Mouse (Mus musculus) spleen, adult 2 months (tissue): ENCODE results near the gene Zfp804b. TPM values are rescaled to one million over a fixed set of nuclear protein-coding genes. Genes with fewer than 3 reads are reported as not detected.
"Not testable (repeated sequence)": the region's sequence is repeated elsewhere in the genome, so short reads cannot be mapped to it uniquely, and the experiment has no call there.

Source experiments
- DNase-seq, 2 experiments: peaks; one replicate each; pipeline versions ENCODE4 v3.0.0 to v3.0.0-alpha.2; 2012 to 2021; ENCODE audit warnings: low spot score in 2 of 2, low read depth in 1 of 2
- H3K27ac ChIP-seq: fragments of 200-500 bp; 2 replicates; pipeline ENCODE4 v1.5.1; 2012; ENCODE audit warnings: low read length, inconsistent platforms; ENCODE audit not compliant: insufficient read depth
- H3K27me3 ChIP-seq: fragments of 200-500 bp; 2 replicates; pipeline ENCODE4 v1.6.1; 2012; ENCODE audit warnings: mild to moderate bottlenecking, moderate library complexity, low read length, inconsistent platforms; ENCODE audit not compliant: control insufficient read depth, insufficient read depth
- H3K36me3 ChIP-seq: fragments of 200-500 bp; 2 replicates; pipeline ENCODE4 v1.6.1; 2012; ENCODE audit warnings: mild to moderate bottlenecking, low read length, inconsistent platforms; ENCODE audit not compliant: control insufficient read depth, insufficient read depth
- H3K4me1 ChIP-seq: fragments of 200-500 bp; 2 replicates; pipeline ENCODE4 v1.6.1; 2011; ENCODE audit warnings: inconsistent platforms; ENCODE audit not compliant: control insufficient read depth, insufficient read depth, insufficient read length
- H3K4me3 ChIP-seq: fragments of 200-500 bp; 2 replicates; pipeline ENCODE4 v1.5.1; 2011; ENCODE audit warnings: mild to moderate bottlenecking, inconsistent platforms; ENCODE audit not compliant: insufficient read depth, insufficient read length; ENCODE audit errors: extremely low read depth
- CTCF ChIP-seq: fragments of 200-500 bp; IDR thresholded peaks from 2 replicates; pipeline ENCODE4 v1.5.1; 2011; ENCODE audit warnings: mild to moderate bottlenecking, inconsistent platforms; ENCODE audit not compliant: insufficient read depth, insufficient read length, insufficient replicate concordance; ENCODE audit errors: extremely low read depth
- POLR2A ChIP-seq: fragments of 200-500 bp; IDR thresholded peaks from 2 replicates; pipeline ENCODE4 v1.6.1; 2011; ENCODE audit warnings: low read depth, low read length, inconsistent platforms
- WGBS: fragments of 180-500 bp; shearing (Covaris S2); methylation state at CpG from one replicate; pipeline ENCODE4 v1.1.7; 2018; 5-methylcytosine and 5-hydroxymethylcytosine counted together
- polyA plus RNA-seq: library from polyadenylated mRNA; depleted of rRNA; stranded (reverse); fragments of >200 nt; gene quantifications from 2 replicates; pipeline ENCODE4 v1.2.3, GENCODE M21; 2012; rRNA removed

The Zfp804b gene
- not detected in 2 replicates for polyA plus RNA-seq

DNA sequence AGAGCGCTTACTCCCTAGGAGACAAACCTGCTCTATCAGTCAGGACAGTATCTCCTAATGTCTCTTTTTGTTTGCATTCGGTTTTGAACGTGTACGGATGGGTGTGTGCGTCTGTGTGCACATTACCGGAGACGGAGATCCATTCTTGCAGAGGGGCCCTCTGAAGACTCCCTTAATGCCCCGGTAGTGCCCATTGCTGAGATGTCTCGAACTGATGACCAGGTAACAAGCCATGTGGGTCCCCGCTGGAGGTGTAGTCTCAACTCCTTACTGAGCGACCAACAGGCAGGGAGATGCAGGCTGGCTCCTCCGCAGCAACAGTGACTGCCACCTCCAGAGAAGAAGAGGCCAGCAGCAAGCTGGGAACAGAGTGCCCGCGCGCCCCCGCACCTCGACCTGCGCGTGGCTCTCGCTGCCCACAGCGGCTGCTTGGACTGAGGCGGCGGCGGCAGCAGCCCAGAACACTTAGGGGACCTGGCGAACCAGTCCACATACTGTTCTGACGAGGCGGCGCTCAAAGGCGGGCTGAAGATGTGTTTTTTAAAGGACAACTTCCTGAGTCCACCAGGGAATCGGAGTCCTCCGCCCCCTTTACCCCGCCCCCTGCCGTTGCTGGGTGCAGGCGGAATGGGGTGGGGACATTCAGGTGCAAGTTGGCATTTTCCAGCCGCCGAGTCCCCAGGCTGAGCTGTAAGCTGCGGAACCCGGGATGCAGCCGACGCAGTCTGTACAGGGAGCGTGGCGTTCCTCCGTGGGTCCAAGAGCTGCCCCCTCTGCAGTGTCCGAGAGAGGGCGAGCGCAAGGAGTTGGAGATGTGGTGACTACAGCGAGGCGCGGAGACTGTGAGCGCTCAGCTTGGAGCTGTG lies at the start of gene Zfp804b:
Zfp804b (minus strand) TSS at position 612 of the 866 bp plus-strand sequence.
- TF ChIP-seq POLR2A = no peak
- no peak for TF ChIP-seq CTCF
- no peak within 1 kb of the TSS for H3K27ac ChIP-seq
- 3% methylated on average over 50 of the region's 50 CpGs for WGBS
- DNase-seq = no peak
- H3K27me3 ChIP-seq = no peaks in the 10 kb centered on the region
- no peak within 1 kb of the TSS for H3K4me3 ChIP-seq
- H3K4me1 ChIP-seq = no peaks in the 10 kb centered on the region
- H3K36me3 ChIP-seq = no peaks in the 10 kb centered on the region

DNA sequence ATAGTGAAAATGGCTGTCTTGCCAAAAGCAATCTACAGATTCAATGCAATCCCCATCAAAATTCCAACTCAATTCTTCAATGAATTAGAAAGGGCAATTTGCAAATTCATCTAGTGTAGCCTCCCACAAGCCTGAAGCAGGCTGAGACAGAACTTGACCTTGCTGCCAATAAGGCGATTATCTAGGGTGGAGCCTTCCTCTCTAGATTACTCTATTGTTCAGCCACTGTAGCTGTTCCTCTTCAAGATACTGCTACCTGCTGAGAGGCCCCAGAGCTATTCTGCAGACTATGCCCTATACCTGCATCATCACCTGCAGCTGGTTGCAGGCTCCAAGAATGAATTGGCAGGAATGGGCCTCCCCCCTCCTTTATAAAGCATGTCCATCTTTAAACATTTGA lies 20.1 kb upstream of the Zfp804b start:
- not testable (repeated sequence) for H3K4me3 ChIP-seq, DNase-seq, H3K27me3 ChIP-seq, H3K4me1 ChIP-seq, H3K27ac ChIP-seq, H3K36me3 ChIP-seq
- 79% methylated on average over 1 of the region's 1 CpGs for WGBS

DNA sequence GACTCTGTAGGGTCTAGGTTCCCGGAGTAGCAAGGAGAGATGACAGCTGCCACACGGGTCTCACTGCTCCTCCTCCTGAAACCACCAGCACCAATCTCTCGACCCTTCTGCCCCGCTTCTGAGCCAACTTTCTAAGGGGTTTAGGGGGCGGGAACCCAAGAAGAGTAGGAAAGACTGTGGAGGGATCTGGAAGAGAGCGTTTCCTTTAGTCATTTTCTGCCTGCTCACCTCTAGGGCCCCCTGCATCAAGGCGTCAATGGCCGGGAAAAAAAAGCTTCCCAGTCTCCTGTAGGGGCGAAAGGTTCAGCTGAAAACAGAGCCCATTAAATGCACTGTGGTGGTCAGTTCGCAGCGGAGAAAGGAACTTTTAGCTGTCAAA lies 444 bp upstream of the Zfp804b start:
- H3K4me3 ChIP-seq = no peak overlapping the region
- no peaks in the 10 kb centered on the region for H3K27me3 ChIP-seq
- TF ChIP-seq POLR2A (no peak), CTCF (no peak)
- DNase-seq = no peak
- WGBS = 4% methylated on average over 11 of the region's 11 CpGs
- no peaks in the 10 kb centered on the region for H3K36me3 ChIP-seq
- H3K4me1 ChIP-seq = no peaks in the 10 kb centered on the region
- H3K27ac ChIP-seq = no peak overlapping the region

DNA sequence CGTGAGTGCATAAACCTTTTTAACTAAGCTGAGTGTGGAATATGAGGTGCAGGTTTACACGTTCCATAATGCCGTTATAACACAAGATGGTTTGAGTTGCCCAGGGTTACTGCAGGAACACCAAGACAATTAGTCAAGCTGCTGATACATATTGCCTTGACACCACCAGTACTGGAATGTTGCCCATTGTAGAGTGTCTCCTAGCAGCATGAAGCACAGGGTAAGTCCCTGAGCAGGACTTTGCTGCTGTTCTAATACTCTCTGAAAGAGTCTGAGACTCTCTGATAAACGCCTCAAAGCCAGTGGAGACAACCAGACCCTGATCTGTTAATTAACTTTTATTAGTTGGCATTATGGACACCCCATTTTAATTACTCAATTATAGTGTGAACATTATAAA lies 19.0 kb downstream of the Zfp804b start:
- no peak overlapping the region for H3K4me3 ChIP-seq
- 82% methylated on average over 4 of the region's 4 CpGs for WGBS
- H3K4me1 ChIP-seq = no peaks in the 10 kb centered on the region
- H3K36me3 ChIP-seq = no peaks in the 10 kb centered on the region
- H3K27me3 ChIP-seq = no peaks in the 10 kb centered on the region
- no peak for DNase-seq
- TF ChIP-seq POLR2A (no peak), CTCF (no peak)
- no peak overlapping the region for H3K27ac ChIP-seq

DNA sequence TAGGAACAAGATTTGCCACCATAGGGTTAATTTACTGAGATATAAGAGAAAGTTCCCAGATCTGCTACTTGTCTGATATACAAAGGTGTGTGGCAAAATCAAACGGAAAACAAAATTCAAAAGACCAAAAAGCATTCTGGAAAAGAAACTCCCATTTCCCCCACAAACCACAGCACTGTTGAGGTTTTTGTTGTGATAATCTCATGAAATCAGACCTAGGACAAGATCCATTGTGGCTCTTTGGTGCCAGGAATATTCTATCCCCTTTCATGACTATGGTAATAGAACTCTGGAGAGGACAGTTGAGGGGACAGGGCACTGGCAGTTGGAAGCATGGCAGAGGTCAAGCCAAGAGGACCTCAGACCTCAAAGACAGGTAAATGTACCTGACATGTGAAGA lies 40.7 kb downstream of the Zfp804b start, which contains the start of gene Tex47:
Tex47 (plus strand) TSS at position 301 of the 400 bp plus-strand sequence.
- no peak within 1 kb of the TSS for H3K27ac ChIP-seq
- 93% methylated on average over 1 of the region's 1 CpGs for WGBS
- H3K4me3 ChIP-seq = no peak within 1 kb of the TSS
- no peak for DNase-seq
- no peaks in the 10 kb centered on the region for H3K36me3 ChIP-seq
- TF ChIP-seq POLR2A = no peak
- no peak for TF ChIP-seq CTCF
- H3K4me1 ChIP-seq = no peaks in the 10 kb centered on the region
- no peaks in the 10 kb centered on the region for H3K27me3 ChIP-seq

DNA sequence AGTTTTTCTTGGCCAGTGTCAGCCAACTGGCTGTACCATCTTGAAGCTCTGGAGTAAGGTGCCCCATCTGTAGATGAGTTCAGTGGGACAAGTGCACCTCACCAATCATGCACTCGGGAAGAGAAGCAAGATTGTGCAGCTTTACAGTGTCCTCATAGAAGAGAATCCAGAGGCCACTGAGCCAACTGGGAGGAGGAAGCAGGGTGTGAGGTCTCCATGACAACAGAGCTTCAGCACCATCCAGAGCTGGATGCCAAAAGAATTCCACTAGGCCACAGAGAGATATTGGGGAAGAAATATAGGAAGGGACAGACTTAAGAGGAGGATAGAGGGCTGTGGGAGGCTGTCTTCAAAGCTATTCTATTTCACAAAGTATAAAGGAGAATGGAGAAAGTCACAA lies 41.6 kb downstream of the Zfp804b start:
- Histone ChIP-seq H3K36me3 (no peaks in the 10 kb centered on the region), H3K4me1 (no peaks in the 10 kb centered on the region), H3K4me3 (no peak overlapping the region), H3K27ac (no peak overlapping the region), H3K27me3 (no peaks in the 10 kb centered on the region)
- DNase-seq = no peak
- 76% methylated on average over 1 of the region's 1 CpGs for WGBS
- TF ChIP-seq POLR2A (no peak), CTCF (no peak)

DNA sequence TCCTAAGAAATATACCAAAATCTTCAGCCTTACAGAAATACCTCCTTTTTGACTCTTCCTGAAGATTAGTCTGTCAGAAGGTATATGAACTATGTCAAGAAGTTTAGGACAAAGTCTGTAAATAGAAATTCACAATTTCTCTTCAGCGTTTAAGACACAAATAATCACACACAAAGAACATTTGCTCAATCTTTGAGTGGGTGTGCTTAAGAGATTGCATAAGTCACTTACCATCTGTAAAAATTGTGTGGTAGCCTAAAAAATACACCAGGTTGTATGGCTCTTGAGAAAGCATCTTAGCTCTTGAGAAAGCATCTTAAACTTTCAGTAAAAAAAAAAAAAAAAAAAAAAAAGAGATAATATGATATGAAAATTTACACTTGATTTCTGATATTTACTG lies 60.2 kb downstream of the Zfp804b start:
- H3K27me3 ChIP-seq = no peaks in the 10 kb centered on the region
- H3K4me1 ChIP-seq = no peaks in the 10 kb centered on the region
- H3K4me3 ChIP-seq = no peak overlapping the region
- no peak overlapping the region for H3K27ac ChIP-seq
- TF ChIP-seq CTCF = no peak
- no peak for TF ChIP-seq POLR2A
- DNase-seq = no peak
- H3K36me3 ChIP-seq = no peaks in the 10 kb centered on the region
- 81% methylated on average over 1 of the region's 1 CpGs for WGBS
